Mouse (Mus musculus) left cerebral cortex, adult 18-20 months (tissue): ENCODE results near the gene Crebl2. TPM values are rescaled to one million over a fixed set of nuclear protein-coding genes. Genes with fewer than 3 reads are reported as not detected.

ENCODE experiments used
- DNase-seq, 2 experiments: peaks; one replicate each; pipeline ENCODE4 v3.0.0; 2021 to 2022; ENCODE audit warnings: low spot score in 2 of 2, mixed read lengths in 1 of 2
- total RNA-seq, 2 experiments: library from RNA; stranded (reverse); gene quantifications; 2 replicates each; pipeline ENCODE4 v1.2.3; 2021

Gene Crebl2
- total RNA-seq, 2 experiments from 2014 or later: 51.8 TPM

GRCm38 (mm10) chr6:134903368-134903767, 73.4 kb downstream of the Crebl2 start:
- DNase-seq: no peak

- no peak for DNase-seq
Measured at GRCm38 (mm10) chr6:134903891-134904884, 74.2 kb downstream of the Crebl2 start.

GRCm38 (mm10) chr6:134905811-134906210, 75.9 kb downstream of the Crebl2 start:
- DNase-seq: no peak

Other genes with a start within 250 kb of the Crebl2 start
- 10 to 100 TPM; 12.8 to 14.9 TPM for gene Mansc1, start 197.7 kb upstream of the Crebl2 start, total RNA-seq
- gene Borcs5, start 190.6 kb upstream of the Crebl2 start, total RNA-seq: 10 to 100 TPM; 37.3 to 38.4 TPM
- gene Dusp16, start 37.5 kb upstream of the Crebl2 start, total RNA-seq: 1 to 10 TPM; 9.5 to 9.8 TPM
- 10 to 100 TPM; 28.8 to 32.1 TPM for gene Gpr19, start 68.4 kb downstream of the Crebl2 start, total RNA-seq
- gene Cdkn1b, start 90.2 kb downstream of the Crebl2 start, total RNA-seq: 10 to 100 TPM; 38.2 to 40.5 TPM
- 1 to 10 TPM; 4.6 to 4.8 TPM for gene Apold1, start 151.6 kb downstream of the Crebl2 start, total RNA-seq
- gene Ddx47, start 181.5 kb downstream of the Crebl2 start, total RNA-seq: 10 to 100 TPM; 58.3 to 59.1 TPM
- under 1 TPM; 0.26 to 0.79 TPM for gene Gprc5a, start 235.5 kb downstream of the Crebl2 start, total RNA-seq